Mouse (Mus musculus) fibroblast of lung, adult 2 months (primary cell): ENCODE data around the gene Zbtb7b.

Source experiments
- DNase-seq: peaks from one replicate; pipeline ENCODE4 v3.0.0-alpha.2; 2011; ENCODE audit warnings: low read depth

The Zbtb7b gene

DNA sequence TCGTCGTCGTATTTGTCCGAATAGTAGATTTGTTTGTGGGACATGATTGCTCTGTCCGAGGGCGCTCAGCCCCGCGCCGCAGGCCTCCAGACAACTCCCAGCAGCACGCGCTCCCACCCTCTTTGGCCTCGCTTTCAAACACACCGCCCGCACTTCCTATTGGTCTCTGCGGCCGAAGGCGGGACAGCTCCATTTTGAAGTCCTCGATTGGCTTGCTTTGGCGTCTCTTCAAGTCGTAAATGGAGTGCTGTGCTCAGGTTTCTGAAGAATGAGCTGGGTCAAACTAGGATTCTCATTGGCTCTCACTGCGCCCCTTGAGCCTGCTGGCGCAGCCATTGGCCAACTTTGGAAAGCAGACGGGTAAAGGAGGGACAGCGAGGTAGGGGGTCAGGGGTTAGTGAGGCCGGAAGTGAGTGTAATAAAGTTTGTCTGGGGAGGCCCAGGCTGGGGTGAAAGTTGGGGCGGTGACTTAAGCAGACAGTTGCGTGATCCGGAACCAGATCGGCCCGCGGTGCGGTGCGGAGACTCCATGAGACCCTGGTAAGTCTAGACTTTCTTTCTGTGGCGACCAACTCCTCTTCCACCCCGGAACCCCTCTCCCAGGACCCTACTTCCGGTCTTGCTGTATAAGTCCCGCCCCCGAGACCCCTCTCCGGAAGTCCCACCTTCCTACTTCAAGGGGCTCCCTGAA lies 23.7 kb upstream of the Zbtb7b start, which contains the start of the genes Cks1b and Shc1:
Cks1b (minus strand) TSS at position 214 of the 691 bp plus-strand sequence.
Shc1 (plus strand) TSS at position 274 of the 691 bp plus-strand sequence.
- peak; percentile 99 for DNase-seq

DNA sequence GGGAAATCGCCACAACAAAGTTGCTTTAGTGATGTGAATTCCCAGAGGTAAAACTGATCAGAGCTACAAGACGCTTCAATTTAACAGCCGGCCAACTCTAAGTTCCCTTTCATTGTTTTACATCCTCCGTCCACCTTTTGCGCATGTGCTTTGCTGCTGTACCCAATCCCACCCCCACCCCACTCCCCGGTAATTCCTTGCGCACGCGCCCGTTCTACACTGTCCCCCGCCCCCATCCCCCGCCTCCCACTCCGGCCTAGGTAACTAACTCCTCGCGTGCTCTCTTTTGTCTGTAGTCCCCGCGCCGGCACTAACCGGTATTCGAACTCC lies 23.2 kb upstream of the Zbtb7b start:
- no peak for DNase-seq

DNA sequence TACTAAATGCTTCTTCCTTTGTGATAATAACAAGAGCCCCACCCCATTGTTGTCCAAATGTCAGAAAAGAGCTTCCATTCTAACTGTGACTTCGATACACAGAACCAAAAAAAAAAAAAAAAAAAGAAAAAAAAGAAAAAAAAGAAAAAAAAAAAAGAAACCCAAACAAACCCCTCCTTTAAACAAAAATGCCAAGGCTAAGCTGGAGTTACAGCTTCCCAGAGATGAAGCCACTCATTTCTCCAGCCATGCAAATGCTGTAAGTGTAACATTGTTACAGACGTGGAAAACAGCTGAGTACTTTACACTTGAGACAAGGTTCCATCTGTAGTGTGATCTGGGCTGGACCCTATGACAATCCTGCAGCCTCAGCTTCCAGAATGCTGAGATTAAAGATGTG lies 22.6 kb upstream of the Zbtb7b start:
- no peak for DNase-seq

DNA sequence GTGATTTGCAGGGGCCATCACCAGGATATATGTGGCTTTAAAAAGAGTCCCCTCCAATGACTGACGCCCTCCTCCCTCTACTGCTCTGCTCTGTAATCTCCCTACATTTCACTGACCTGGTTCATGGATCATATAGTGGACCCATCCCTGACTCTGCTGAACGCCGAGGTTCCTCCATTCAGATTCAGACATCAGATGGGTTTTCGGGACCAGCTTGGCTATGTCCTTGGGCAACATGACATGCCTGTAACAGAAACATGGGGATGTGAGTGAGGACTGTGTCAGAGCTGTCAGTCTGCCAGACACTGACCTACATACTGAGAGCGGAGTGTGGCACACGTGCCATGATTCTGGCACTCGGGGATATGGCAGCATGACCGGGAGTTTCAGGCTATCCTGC lies 21.6 kb upstream of the Zbtb7b start:
- DNase-seq: no peak

DNA sequence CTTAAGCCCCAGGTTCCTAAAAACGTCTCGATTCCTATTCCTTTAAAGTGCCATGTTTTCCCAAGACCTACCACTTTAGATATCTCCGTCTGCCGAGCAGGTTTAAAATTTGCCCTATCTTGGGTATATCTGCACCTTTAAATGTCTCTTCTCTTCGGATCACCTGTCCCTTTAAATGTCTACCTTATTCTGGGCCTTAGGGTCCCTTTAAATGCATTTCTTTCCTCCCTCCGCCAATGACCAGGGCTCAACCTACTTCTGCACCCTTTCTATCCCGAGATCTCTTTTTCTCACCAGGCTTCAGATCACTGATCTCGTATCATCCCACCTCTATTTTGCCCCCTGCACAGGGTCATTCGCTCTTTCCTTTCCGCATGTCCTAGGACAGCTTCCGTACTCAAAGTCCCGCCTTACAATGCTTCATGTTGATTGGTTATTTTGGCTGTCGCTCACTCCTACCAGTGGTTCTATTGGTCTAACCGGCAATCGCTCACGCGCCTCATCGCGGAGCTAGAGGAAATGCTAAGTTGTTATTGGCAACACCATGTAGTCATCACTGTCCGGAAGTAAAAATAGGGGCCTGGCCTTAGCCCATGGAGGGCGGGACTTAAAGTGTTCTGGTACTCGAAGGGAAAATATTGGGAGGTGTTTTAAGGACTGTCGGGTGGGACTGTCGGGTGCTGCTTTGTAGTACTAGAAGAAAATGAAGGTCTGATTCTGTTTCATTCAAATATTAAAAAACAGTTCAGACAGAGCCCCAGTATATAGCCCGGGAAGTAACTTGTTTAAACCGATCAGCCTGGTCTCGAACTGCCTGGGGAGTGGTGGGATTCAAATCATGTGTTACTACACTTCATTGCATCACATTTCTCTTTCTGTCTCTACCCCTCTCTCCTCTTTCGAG lies 17.2 kb upstream of the Zbtb7b start, which contains the start of gene Flad1:
Flad1 (minus strand) TSS at position 381 of the 904 bp plus-strand sequence.
- DNase-seq: peak; percentile 100

DNA sequence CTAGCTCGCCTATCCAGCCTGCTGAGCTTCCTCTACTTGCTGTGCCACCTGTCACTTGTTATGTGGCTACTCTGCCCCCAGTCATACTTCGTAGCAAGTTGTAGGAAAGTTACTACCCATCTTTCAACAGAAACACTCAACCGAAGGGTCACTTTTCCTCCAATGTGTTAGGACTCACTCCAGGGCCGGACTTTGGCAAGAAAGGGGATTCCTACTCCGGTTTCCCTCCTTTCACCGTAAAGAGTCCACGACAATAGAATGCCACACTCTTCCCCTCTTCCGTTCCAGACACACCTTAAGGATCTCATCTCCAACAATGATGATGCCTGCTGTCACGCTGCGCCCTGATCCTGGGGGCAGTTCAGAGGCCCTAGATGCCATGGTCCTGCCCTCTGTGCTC lies 16.3 kb upstream of the Zbtb7b start:
- no peak for DNase-seq

DNA sequence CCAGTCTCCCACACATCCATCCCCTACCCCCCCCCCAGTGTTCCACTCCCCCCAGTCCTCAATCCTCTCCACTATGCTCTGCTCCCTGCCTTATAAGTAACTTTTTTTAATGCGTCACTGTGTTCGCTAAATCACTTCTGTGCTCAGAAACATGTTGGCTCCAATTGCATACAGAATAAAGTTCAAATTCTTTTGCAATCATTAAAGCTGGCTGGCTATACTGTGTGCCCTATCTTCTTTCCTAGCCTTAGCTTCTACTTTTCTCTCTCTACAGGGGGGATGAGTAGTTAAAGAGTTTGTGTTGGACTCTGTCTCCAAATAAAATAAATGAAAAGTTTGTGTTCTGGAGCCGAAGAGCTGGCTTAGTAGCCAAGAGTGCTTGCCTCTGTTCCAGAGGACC lies 15.1 kb upstream of the Zbtb7b start:
- no peak for DNase-seq

DNA sequence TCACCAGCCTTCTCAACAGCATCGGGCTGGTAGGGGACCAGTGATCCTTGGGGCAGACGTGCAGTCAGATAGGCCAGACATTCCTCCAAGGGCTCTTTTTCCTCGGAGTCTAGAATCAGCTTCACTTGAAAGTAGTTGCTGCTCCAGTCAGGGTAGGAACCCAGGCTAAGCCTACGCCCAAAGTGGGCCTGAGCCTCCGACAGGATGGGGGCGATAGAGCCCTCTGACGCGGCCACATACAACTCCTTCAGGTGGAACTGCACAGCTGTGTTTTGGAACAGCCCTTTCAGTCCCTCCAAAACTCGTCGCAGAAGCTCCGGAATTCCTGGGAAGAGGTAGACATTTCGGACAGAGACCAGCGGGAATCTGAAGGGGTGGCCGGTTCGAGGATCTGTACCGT lies 13.9 kb upstream of the Zbtb7b start:
- DNase-seq: no peak

DNA sequence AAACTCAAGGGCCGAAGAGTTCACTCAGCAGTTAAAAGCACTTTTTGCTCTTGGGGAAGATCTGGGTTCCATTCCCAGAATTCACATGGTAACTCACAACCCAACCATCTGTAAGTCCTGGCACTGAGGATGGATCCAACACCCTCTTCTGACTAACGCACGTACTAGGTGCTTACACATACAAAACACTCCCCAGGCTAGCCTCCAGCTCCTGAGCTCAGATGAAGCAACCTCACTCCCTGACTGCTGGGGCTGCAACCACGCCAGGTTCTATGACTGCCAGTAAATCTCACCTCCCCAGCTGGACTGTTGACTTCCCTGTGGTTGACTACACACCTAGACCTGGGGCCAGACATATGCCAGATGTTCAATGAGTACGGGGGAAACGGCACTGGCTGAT lies 12.3 kb upstream of the Zbtb7b start:
- no peak for DNase-seq

DNA sequence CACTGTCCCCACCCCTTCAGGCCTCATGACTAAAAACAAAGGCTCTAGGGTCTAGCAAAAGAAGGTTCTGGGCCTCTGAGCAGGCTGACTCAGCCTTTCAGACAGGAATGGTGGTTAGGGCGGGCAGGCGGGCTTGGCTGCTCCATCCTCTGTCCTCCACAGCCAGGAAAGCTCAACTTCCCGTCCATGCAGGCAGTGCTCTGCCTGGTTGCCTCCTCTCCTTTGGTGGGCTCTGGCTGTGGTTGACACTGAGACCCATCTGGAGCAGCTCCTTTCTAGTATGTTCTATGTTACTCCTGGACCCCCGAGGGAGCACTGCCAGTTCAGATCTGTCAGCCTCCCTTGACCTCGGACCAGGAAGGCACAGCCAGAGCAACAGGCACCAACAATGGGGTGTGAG lies 8.1 kb upstream of the Zbtb7b start, which contains the start of gene Lenep:
Lenep (minus strand) TSS at position 101 of the 400 bp plus-strand sequence.
- DNase-seq: no peak

DNA sequence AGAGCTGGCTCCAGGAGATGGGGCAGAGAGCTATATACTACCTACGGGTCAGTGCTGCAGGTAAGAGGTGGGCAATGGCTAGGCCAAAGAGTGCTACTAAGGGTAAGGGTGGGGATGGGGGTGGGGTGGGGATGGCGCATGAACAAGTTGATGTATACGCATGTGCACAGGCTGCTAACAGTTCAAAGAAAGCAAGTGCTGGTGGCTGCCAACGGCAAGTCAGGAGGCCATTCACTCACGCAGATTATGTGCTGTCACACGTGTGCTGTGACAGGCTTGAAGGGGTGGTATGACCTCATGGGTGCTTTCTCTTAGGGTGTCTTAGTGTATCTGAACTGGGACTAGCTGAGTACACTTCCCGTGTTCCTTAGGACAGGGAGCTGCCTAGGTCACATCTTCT lies 6.8 kb upstream of the Zbtb7b start:
- no peak for DNase-seq

DNA sequence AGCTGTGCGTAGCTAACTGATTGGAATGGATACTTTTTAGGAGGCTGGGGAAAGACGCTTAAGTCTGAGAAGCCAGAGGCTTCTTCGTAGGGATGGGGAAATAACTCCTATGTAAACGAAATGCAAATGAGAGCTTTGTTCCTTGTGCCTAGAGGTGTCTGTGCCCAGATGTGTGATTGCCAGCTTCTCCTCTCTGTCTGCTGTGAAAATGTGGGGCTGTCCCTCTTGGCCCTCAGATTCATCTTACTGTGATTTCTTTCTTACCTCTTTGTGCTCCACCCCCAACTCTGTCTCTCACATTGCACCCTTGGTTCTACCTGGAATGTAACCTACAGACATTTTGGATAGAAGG lies 2.1 kb upstream of the Zbtb7b start:
- DNase-seq: no peak

DNA sequence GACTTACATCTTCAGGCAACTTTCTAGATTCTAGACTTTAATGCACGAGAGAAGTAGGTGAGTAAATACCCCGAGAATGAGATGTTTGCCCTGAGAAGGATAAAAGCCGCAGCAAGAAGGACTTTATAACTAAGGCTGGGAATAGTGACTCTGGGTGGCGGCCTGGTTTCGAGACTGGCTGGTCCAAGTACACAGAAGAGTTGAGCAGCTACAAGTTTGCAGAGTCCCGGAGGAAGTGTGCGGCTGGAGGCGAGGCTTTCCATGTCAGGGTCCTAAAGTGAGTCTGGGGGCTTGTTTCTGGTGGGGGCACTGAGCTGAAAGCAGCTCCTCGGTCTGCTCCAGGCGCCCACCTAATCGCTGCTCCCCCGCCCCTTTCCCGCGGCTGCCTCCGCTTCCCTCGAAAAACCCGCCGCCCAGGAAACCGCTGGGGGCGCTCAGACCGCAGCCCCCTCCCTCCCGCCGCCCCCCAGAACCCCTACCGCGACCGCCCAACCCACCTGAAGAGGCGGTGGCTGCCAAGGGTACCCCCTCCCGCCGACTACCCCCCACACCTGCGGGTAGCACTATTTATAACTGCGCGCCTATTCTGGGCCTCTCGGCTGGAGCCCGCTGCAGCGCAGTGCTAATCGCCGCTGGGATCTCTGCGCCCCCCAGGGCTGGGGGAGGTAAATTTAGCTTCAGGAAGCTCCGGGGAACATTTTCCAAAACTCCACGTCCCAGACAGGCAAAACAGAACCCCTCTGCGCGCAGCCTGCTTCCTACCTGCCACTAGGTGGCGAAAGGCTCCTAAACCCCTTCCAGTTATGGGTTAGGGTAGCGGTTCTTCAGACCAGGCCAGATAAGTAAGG lies 1.5 kb upstream of the Zbtb7b start:
- no peak for DNase-seq

DNA sequence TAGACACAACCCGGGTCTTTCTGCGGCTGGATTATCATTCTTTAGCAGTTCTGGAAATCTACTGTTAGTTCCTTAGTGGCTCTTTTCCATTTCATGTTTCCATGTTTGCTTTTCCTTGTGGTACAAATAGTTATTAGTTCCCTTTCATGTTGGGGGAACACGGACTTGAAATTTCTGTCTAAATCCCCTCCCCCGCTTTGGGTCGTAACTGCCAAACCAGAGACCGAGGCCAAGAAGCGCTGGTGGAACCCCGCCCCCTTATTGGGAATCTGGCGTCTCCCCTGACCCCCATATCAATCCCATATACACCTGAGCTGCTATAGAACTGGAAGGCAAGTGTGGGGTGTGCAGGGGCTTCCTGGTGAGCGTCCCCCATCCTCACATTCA lies 836 bp upstream of the Zbtb7b start:
- no peak for DNase-seq

DNA sequence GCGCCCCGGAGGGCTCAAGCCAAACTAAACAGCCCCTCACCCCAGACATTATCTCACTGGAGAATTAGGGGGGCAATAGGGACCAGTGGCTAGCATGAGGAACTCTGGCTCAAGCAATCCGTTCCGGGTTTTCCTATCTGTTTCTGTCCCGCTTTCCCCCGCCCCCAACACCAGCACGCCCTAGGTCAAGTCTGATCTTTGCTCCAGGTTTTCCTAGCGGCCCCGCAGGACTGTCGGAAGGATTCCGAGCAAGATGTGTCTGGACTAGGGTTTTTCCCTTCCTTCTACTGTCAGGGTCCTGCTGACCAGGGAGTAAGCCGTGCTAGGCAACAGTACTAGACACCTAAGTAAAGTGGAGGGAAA lies 299 bp upstream of the Zbtb7b start:
- DNase-seq: no peak

DNA sequence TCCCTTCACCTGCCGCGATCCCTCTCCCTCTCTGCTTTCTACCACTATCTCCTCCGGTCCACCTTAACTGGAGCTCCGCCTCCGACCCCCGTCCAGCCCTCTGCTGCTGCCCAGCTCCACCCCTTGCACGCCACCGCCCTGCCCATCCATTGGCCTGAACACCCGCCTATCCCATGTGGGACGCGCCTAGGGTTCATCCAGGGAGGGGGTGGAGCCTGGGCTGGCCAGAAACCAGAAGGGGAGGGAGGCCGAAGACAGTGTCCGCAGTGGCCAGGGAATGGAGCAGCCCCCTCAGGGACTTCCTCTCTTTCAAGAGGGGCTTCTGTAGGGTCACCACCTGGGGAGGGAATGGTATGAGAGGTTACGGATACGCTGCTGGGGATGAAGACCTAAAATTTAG lies 971 bp downstream of the Zbtb7b start:
- DNase-seq: peak; percentile 95

DNA sequence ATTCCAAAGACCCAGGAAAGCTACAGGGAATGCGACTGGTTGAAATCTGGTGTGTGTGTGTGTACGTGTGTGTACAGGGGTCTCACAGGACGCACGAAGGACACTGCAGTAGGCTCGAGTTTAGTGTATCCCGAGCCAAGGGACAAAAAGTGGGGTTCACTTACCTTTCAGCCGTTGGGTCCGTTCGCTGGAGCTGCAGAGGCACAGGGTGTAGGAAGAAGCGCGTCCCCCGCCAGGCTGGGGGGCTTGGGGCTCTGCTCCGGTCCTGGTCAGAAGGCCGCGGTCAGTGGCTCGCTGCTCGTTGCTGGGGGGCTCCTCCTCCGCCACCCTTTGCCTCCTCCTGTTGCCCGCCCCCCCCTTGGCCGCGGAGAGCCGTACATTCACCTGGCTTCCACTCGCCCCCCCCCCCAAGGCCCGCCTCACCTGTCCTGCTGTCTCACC lies 1.7 kb downstream of the Zbtb7b start:
- DNase-seq: no peak

DNA sequence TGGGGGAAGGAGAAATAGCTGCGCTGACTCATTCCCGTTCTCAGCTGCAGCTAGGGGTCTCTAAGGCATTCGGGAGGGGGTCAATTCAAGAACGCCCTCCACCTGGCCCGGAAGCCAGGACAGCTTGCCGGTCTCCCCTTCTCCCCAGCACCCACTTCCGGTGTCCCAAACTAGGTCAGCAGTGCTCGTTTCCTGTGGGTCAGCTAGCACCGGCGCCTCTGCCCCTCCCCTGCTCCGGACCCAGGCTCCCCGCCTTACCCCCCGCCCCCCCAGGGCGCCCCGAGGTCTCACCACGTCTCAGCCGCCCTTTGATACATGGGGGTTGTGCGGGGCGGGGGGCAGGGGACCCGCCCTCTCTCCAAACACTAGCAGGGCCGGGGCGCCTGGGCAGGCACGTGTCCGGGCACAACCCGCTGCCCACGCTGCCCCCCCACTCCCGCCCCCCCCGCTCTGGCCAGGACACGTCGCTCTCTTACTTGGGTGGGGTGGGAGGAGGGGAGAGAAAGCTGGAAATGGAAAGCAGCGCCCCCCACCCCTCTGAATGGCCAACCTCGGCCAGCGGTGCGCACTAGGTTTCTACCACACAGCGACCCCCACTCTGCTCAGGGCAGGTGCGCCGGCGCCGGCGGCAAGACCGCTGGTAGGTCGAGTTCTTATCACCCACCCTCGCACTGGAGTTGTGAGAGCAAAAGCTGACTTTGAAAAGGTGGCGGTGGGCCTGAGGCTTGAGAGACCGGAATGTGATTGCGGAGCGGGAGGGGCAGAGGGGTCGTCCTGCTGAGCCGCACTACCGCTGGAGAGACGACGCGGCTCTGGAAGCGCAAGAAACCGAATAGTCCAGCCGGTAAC lies 2.7 kb downstream of the Zbtb7b start:
- DNase-seq: no peak

DNA sequence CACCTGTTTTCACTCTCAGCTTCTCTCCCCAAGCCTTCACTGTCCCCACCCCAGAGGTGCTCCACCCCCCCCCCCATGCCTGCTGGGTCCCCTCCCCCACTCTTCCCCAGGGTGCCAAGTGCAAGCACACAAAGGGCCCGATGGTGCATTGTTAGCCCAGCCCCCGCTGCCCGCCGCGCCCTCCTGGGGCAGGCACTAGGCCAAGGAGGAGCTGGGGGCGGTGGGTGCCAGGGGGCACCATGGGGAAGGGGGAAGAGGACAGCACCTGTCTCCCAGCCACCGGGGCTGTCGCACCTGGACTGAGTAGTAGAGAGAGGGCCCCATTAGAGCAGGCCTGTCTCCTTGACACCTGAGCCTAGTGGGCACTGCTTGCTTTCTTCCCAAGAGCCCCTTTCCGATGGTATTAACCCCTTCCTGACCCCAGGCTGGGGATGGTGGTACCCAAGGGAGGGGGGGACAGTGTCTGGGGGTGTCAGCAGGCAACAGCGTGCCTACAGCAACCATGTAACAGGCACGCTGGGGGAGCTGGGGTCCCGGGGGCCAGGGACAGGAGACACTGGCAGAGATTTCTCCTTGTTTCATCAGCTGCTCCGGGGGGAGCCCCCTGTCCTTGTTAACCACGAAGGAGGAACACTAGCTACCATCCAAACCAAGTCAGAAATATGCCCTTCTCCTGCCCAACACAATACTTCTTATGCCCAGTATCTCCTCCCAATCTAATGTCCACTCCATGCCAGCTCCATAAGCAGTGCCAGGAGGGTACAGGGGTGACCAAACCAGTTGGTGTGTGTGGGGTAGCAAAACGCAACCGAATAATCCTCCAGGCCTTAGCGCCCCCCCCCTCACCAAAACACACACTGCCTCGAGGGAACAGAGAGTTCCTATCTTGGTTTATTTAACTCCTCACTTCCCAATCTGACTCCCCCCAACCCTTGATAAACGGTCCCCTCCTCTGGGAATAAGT lies 3.6 kb downstream of the Zbtb7b start:
- DNase-seq: no peak

DNA sequence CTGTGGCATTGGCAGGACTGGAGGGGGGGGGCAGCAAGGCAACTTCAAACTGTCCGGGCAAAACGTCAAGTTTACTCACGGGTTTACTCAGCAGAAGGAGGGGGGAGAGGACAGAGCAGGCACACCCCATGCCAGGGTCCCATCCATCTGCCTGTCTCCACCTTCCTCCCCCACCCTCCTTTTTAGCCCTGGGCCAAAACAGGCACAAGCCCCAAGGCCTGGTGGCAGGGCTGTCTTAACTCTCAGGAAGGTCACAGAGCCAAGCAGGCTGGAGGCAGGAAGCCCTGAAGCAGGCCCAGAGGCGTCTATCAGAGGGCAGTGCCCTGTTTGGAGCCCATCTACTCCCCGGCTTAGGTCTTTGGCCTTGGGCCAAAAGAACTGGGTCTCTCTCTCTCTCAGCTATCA lies 4.5 kb downstream of the Zbtb7b start:
- no peak for DNase-seq
